Mouse (Mus musculus) erythroid progenitor cell, adult 5-6 weeks (primary cell): ENCODE results near the gene Itpkb. TPM values are rescaled to one million over a fixed set of nuclear protein-coding genes. Genes with fewer than 3 reads are reported as not detected.

ENCODE experiments used
- ATAC-seq: replicated peaks from 2 replicates; pipeline ENCODE4 v1.8.0; 2016; ENCODE audit warnings: moderate number of reproducible peaks, mild to moderate bottlenecking, moderate TSS enrichment, inconsistent platforms; ENCODE audit not compliant: poor library complexity, low FRiP score, severe bottlenecking
- total RNA-seq, 2 experiments: library from RNA; stranded (forward) in 1 of 2; stranded (reverse) in 1 of 2; fragments of 150-400 nt in 1 of 2; fragments of 186-747, 209-891 nt in 1 of 2; gene quantifications; 2 replicates each; pipeline versions ENCODE4 v1.2.3 to v1.2.4; 2015 to 2017; ENCODE audit warnings: low replicate concordance in 2 of 2

The Itpkb gene
- total RNA-seq, 2 experiments from 2014 or later = 2.5 to 2.6 TPM

DNA sequence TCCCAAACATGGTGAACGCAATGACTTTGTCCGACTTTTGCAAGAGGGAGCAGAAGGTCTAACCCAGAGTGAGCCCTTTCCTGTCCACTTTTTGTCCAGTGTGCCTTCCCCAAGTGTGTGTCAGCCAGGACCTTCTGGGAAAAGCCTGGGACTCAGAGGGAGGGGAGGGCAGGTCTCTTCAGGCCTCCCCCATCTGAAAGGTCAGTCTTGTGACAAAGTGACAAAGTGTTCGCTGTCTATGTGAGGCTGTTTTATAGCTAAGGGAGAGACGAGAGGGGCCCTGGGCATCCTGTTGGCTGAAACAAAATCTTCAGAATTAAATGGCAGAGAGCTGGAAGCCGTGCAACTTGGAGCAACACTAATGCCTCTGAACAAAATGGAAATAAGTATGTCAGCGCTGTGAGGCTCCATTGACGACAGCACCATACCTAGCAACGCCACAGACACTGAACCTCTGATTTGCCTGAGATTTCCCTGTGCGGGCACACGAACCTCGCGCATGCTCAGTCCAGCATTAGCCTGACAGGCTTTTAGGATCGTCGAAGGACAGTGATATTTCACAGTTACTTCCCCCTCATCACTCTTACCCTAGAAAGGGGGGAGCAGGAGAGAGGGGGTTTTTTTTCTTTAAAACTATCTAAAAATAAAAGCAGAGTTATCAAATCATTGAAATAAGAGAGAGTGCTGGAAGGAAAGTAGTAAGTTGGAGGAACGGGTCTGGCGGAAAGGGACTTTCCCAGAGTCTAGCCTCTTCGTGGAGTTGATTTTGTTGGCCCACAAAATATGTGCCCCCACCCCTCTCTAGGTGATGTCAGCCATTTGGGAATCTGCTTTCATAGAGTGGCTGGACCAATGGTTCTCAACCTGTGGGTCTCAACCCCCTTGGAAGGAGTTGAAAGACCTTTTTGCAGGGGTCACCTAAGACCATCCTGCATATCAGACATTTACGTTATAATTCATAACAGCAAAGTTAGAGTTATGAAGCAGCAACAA is 77.7 kb downstream of the Itpkb start:
- ATAC-seq = no peak

DNA sequence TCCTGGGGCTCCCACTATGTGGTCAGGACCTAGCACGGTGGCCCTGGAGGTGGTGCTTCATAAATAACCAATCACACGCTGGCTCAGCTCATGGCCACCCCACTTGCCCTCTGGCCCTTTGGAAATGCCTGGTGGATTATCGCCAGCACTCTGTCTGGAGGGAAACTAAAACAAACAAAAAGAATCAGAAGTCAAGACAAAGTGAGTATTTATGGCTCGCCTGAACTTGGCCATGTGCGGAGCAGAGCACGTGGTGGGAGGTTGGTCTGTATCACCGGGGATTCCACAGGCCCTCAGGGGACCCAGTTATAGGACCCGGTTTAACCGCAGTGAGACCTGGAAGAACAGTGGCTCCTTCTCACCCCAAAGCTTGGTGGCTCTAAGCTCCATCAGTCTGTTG is 78.5 kb downstream of the Itpkb start:
- no peak for ATAC-seq

DNA sequence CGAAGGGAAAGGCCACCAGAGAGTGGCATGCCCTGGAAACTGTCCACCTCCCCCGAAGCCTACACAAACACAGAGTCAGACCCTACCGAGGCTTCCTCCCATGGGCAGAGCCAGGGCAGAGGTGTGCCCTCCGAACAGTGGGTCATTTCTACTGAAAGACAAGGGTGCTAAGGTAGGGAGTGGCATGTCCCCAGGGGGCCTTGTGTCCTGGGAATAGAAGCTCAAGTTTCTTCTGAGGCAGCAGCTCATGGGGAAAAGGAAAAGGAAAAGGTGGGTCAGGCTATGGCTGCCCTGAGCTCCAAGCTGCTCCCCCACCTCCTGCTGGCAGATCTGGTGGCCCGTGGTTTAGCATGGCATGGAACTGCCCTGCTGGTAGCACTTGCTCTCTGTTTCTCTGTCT is 79.5 kb downstream of the Itpkb start:
- ATAC-seq = no peak

DNA sequence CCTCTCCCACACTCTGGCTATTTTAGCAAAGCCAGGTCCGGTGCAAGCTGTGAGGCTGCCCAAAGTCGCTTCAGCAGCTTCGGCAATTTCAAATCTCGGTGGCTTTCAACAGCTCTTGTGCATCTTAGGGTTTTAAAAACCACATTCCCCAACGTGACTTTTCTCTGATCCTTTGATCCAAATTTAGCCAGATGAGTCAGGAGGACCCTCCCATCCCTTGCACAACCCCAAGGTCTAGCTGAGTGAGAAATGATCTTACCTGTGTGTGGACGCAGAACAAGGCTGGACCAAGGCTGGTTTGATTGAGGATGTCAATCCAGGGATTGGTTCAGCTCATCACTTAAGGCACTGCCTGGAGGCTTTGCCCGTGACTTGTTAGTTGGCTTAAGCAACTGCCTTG is 80.0 kb downstream of the Itpkb start:
- no peak for ATAC-seq

DNA sequence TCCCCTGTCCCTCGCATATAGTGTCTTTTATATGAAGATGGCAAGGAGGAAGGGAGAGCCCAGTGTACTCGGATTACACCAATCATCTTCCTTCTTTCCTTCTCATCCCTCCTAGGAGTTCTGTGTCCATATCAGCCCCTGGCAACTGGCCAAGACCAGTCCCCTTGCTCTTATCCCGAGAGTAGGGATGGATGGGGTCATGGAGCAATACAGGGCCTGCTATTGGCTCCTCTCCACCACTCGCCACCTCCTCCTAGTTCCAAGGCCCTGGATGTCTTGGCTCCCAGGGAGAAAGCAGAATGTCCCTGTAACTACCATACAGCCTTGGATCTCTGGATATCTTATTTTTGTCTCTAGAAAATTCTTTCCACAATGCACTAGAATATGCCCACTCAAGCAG is 84.8 kb downstream of the Itpkb start:
- no peak for ATAC-seq

DNA sequence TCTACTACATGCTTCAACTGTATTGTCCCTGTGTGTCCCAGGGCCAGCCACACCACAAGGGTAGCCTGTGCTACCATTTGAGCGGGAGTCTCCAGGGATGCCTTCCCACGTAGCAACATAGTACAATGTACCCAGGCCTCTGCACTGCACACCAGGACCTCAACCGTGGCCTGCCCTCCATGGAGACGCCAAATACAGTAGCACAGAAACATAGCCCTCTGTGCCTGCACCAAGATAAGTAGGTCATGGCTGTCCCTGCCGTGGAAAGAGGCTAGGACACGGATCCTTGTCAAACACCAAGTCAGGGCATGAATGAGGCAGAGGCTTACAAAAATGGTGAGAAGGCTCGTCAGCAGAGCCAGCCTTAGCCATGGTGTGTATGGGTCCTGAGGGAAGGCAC is 85.6 kb downstream of the Itpkb start:
- ATAC-seq = no peak

DNA sequence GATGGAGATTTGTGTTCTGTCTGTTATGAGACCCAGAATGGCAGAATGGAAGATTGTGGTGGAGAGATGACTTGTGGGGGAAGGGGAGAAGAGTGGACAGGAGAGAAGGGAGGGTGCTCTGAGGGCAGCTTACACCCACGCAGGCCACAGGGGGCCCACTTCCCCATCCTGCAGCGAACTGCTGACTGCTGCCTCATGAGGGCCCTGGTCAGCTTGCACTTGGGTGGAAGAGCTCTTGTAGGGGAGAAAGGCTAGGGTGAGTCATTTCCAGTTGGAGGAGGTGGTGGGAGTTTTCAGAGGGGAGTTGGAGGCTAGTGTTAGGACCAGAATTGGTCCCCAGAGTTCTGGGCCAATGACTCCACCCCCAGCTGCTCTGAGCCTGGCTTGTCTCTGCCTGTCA is 86.8 kb downstream of the Itpkb start:
- no peak for ATAC-seq

DNA sequence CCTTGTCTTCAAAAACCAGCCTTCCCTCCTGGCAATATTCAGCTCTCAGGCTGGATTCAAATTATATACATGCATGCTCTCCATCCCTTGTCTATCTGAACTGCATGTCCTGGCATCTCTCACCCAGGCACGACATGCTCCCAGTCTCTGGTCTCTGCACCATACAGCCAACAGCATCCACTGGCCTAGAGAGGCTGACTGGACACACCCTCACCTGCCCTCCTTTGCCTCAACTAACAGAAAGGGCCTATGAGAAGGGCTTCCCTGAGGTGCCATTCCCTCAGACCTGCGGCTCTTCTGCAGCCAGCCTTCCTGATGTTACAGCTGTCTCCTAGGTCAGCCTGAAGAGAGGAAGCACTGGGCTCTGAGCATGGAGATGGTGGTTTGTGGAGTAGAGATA is 88.8 kb downstream of the Itpkb start:
- no peak for ATAC-seq

DNA sequence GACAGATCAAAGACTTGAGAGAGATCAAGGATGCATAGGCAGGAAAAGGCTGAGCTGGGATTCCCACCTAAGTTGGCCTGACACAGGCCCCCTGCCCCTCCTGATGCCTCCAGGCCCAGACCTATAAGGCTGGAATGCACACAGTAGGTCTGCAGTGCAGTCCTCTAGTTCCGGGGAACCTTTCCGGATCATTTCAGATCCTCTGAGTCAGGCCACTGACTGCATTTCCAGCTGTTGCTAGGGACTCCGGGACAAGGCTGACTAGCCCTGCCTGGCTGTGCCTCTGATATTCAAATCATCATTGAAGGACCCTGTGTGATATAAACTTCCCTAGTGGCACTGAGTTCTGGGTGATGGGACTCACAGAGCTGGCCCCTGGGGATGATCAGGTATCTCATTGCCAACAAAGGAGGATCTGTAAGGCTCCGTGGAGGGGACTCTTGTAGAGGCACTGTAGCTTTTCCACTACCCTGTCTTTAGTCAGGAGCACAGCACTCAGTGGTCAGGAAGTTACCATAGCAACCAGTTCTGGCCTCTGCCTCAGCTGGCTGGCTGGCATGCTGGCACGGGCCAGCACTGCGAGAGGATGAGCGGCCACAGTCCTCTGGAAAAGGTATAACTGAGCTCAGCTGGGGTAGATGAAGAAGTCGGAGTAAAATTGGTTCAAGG is 90.3 kb downstream of the Itpkb start:
- no peak for ATAC-seq

DNA sequence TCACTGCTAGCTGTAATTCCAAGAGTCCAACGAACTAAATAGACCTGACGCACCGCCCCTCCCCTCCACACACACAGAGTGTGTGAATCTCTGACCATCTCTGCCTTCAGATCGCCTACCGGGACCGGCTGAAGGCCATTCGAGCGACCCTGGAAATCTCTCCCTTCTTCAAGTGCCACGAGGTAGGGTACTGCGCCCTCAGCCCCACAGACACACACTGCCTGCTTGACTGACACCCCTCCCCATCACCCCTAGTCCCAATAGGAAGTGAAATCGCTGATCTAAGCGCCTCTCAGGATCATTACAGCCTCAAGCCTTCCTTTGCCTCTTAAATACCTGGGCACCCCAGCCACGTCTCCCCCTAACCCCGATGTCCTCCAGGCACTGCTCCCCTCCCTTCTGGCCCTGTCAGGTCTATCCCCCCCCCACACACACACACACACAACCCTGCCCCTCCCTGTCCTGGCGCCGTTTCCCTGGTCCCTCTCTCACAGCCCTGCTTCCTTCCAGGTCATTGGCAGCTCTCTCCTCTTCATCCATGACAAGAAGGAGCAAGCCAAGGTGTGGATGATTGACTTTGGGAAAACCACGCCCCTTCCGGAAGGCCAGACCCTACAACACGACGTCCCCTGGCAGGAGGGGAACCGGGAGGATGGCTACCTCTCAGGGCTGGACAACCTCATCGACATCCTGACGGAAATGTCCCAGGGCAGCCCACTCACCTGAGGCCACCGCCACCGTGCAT is 91.1 kb downstream of the Itpkb start:
- no peak for ATAC-seq

DNA sequence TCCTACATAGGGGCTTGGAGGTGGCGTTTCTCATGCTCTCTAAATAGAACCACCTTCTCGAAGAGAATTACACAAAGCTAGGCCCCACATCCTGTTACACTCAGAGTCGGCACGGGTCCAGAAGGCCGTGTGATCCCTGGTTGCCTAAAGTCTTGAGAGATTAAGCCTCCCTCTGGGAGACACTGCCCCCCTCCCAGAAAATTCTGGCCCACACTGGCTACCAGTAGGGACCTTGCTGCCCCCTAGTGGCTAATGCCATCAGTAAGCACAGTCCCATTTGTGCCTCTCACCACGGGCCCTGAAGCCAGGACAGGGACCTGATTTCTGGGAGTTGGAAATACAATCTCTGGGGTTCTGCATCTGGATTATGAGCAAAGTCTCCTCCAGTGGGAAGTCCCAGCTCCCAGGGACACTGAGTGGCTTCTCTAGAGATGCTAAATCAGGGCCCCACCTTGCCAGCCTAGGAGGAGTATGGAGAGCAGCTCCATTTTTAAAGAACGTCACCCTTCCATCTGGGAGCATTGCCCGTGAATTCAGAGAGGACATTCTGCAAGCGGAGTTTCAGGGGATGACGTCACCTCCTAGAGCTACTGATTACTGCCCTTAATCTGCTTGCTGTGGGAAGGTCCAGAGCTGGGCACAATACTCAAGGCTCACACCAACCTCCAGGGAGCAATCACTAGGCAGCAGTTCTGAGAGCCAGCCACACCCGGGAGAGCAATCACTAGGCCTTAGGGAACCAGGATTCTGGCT is 92.0 kb downstream of the Itpkb start:
- no peak for ATAC-seq

DNA sequence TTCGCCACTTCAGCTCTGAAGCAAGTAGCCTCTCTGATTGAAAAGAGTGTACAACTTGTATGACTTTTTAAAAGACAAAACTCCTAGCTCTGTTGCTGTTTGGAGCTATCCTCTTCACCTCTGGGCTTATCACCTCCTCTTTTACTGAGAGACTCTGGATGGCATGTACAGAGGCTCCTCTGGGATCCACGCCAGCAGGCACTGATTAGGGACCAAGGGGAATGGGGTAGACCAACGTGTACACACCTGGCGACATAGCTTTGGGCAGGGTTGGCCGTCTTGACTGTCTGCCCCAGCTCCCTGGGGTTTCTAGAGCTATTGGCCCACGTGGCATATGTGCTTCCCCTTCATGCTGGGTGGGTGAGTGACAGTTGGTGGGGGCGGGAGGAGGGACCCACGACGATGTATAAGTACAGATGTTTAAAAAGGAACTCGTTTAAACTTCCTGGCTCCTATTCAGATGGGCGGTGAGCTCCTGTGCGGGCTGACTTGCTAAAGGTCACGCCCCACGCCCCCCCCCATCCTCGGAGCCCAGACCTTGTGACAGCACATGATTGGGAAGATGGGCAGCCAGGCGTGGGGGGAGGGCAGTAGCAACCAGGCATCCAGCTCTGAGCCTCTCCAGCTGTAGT is 92.8 kb downstream of the Itpkb start:
- ATAC-seq = no peak

DNA sequence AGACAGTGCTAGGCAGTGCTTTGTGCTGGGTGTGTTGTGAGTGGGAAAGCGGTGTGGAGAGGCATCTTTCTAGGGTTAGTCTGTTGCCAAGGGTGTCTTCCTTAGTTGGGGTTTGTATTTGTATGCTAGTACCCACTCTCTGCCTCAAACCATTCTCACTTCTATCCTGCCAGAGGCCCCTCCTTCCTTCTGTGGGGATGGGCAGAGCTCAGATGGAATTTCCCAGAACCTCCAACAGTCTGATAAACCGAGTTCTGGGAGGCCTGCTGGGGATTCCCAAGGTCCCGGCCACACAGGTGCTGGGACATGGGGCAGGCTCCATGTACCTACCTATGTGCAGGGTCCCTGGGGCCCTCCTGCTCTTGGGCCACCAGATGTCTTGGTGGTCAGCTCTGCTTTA is 93.6 kb downstream of the Itpkb start:
- no peak for ATAC-seq

DNA sequence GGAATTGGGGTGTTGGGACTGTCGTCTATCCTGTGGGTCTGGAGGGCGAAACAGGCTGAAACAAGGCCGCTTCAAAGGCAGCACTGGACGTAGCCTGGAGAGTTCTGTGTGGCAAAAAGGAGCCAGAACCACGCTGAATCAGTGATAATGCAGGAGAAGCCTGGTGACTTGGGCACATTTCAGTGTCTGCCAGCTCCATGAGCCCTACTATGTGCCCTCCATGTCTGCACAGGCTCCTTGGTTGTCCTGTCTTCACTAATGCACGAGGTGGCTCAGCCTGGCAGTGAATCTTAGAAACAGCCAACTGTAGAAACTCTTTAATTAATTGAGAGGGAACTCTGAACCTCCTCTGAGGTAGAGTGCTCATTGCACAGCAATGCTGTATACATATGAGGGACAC is 96.1 kb downstream of the Itpkb start:
- no peak for ATAC-seq

DNA sequence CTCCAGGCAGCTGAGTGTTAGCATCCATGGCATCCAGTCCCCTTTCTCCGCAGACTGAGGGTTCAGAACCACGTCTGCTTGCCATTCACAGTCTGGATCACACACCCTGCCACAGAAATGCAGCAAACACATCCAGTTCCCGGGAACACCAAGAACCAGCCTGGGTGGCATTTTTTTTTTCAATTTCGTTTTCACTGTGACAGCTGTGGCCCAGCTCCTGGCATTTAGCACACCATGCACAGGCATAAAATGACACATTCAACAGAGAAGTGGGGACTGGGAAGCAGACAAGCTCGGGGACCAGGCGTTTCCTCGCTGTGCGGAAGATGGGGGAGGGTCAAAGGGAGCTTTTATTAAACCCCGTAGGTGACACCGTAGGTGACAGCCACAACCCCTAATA is 97.4 kb downstream of the Itpkb start:
- no peak for ATAC-seq

DNA sequence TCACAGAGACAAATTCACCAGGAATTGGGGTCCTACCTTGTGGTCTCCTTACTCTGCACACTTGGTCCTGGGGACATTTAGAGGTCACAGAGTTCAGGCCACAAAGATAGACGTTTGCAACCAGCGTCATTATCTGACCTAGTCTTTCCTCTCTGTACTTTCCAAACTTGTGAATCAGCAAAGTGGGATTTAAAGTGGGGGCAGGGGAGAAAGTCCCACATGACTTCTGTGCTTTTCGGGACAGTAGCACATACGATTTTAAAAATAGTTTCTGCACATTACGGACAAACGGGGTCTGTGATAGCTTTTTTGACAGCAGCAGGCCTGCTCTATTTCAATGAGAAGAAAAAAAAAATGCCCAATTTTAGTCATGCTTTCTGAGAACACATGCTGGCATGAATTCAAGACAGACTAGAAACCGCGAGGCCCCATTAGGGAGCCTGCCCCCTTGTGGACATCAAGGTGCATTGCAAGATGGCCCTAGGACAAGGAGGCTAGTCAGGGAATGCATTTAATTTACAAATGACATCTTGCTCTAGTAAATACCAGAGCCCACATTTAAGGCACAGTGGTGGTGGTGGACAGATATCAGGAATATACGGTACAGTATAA is 97.9 kb downstream of the Itpkb start:
- ATAC-seq = no peak

DNA sequence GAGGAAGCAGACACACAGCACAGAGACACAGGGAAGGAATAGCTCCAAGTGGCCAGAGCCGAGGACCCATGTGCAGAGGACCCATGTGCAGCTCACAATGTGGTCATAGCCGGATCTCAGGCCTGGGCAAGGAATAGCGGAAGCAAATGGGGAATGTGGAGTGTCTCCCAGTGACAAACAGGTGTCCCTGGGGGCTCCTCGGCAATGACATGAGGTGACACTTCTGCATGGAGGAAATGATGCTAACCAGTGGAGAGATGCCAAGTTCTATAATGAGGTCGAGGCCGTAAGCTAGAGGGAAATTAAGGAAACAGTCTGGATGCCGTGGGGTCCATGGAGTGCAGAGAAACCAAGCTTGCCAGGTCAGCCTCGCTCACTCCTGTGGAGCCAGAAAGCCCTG is 98.6 kb downstream of the Itpkb start:
- no peak for ATAC-seq

DNA sequence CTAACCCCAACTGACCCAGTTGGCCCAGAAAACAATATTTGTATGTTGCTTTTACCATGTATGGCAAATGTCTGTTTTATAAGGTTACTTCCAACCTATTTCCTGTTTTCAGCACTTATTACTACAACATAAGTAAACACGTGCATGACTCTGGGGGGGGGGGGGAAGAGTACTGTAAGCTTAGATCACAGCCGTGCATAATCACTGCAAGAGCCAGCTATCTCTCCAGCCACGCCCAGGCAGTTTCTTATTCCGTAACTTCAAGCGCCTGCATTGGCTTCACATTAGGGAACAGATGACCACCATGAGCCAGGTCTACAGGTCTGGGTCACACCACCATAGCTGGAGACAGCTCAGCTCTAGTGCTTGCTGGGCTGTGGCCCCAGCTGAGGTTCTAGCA is 99.5 kb downstream of the Itpkb start:
- no peak for ATAC-seq

DNA sequence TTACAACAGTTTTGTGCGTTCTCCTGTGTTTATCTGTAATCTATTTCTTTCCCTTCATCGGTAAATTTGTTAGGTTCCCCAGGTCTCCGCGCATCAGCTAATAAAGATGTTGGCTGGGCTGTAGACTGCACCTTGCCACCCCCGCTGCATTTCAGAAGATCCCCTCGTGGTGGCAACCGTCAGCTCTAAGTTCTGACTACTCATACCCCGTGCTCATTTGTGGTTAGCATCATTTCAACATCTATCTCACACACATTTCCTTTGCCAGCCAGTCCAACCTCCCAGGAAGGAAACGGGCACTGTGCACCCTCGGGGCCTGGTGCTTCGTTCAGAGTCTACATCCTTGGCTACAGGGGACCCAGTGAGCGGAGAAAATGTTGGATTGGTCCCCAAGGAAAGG is 101.5 kb downstream of the Itpkb start:
- ATAC-seq = no peak
